Mouse (Mus musculus) cerebellum, adult 2 months (tissue): ENCODE data around the gene Cacnb4. TPM values are rescaled to one million over a fixed set of nuclear protein-coding genes. Genes with fewer than 3 reads are reported as not detected.

Experiments
- DNase-seq, 2 experiments: peaks; one replicate each; pipeline ENCODE4 v3.0.0; 2021
- H3K27ac ChIP-seq: fragments of 200-500 bp; 2 replicates; pipeline ENCODE4 v1.5.1; 2012; ENCODE audit warnings: low read length, control low read depth, inconsistent platforms; ENCODE audit not compliant: insufficient read depth
- H3K27me3 ChIP-seq: fragments of 200-500 bp; 2 replicates; pipeline ENCODE4 v1.6.1; 2012; ENCODE audit warnings: inconsistent platforms, mild to moderate bottlenecking, low read length, moderate library complexity; ENCODE audit not compliant: control insufficient read depth, insufficient read depth
- H3K4me1 ChIP-seq: fragments of 200-500 bp; 2 replicates; pipeline ENCODE4 v1.6.1; 2011; ENCODE audit warnings: low read length; ENCODE audit not compliant: control insufficient read depth, insufficient read depth
- H3K4me3 ChIP-seq: fragments of 200-500 bp; replicated peaks from 2 replicates; pipeline ENCODE3; 2011; ENCODE audit warnings: mild to moderate bottlenecking, low read depth, low read length, control low read depth; ENCODE audit not compliant: insufficient read depth
- CTCF ChIP-seq: fragments of 200-500 bp; IDR thresholded peaks from 2 replicates; pipeline ENCODE4 v1.5.1; 2011; ENCODE audit warnings: low read depth, mild to moderate bottlenecking, control low read depth, low read length, moderate library complexity, borderline replicate concordance; ENCODE audit not compliant: insufficient read depth
- POLR2A ChIP-seq: fragments of 200-500 bp; IDR thresholded peaks from 2 replicates; pipeline ENCODE4 v1.6.1; 2011; ENCODE audit warnings: low read length, control low read depth, borderline replicate concordance; ENCODE audit not compliant: insufficient read depth
- WGBS: fragments of 180-500 bp; shearing (Covaris S2); methylation state at CpG from one replicate; pipeline ENCODE4 v1.1.7; 2018; 5-methylcytosine and 5-hydroxymethylcytosine counted together
- polyA plus RNA-seq: library from polyadenylated mRNA; depleted of rRNA; stranded (reverse); fragments of >200 nt; gene quantifications from 2 replicates; pipeline ENCODE4 v1.2.3, GENCODE M21; 2012

Gene Cacnb4
- polyA plus RNA-seq, 1 experiment = 64.7 TPM

DNA sequence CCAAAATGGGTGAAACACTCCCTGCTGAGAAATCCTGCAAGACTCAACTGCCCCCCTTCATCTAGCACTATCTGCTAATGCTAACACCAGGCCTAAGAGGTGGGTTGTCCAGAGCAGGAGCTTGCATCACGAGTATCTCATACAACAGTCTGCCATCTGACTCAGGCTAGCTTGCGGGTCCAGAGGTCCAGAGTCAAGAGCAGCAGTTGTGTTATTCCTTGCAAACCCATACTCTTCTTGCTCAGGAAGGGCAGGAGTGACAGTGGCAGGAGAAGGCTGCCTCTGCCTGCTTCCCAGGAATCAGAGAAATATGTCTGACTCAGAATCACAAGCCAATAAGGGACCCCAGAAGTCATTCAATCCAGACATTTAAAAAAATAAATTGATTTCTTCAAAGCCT, 116.4 kb downstream of the Cacnb4 start:
- no peak for TF ChIP-seq CTCF
- no peak for TF ChIP-seq POLR2A
- Histone ChIP-seq H3K27me3 (no peaks in the 10 kb centered on the region), H3K4me1 (peaks cover 25% of the 10 kb centered on the region), H3K4me3 (no peak overlapping the region), H3K27ac (no peak overlapping the region)
- no peak for DNase-seq
- WGBS = 73% methylated on average over 2 of the region's 2 CpGs

DNA sequence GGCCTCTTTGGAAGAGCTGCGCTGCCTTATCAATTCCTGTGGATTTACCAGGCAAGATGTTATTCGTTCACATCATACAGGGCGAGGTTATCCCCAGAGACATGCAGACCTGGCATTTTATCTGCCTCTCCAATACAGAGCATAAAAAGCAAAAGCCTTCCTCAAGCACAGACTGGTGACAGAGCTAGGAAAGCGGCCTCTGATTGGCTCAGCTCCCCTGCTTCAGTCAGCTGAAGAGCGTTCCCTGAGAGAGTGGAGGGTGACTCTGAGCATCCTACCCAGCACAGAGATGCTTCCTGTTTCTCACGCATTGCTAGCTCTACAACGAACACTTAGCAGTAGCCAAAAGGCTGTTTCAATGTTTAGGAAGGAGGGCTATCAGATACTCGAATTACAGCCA, 118.2 kb downstream of the Cacnb4 start:
- peak; percentile 83 to 91 for DNase-seq
- 5% methylated on average over 8 of the region's 8 CpGs for WGBS

DNA sequence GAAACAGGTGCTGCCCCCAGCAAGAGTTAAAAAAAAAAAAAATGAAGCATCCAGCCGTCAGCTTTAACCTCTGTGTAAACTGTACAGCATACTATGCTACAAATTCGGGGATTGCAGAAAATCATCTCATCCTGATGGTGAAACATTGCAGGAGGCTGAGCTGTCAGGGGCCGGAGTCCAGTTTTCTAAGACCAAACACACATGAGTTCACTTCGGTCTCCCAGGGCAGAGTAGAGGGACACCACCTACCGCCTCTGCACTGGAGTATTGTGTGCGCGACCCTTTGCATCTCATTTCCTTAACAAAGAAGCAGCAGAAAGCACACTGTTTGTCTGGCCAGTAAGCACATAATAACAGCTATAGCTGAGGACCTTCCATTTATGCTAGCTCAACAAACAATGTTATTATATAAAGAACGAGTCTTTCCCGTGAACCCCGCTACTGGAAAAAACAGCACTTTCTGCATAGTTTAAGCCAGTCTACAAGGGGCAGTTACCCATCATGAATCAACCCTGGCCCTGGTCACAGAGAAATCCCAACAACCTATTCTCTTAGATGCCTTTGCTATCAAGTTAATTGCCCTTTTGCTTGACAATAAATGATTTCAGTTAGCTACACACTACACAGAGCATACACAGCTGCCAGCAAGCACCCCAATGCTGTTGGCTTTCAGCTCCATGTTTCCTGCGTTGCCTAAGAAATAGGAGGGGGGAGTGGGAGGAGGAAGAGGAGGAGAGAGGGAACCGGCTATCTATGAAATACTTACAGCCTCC, 118.9 kb downstream of the Cacnb4 start:
- peak; percentile 64 to 69 for DNase-seq
- 3% methylated on average over 12 of the region's 12 CpGs for WGBS
- Histone ChIP-seq H3K27me3 (no peaks in the 10 kb centered on the region), H3K4me3 (peak overlapping the region; percentile 89), H3K27ac (peak overlapping the region; percentile 77), H3K4me1 (peaks cover 22% of the 10 kb centered on the region)
- TF ChIP-seq POLR2A (no peak), CTCF (no peak)

More for the DNA sequence above, 118.2 kb downstream of the Cacnb4 start:
- no peak for TF ChIP-seq CTCF
- peak; percentile 93; the same call in 1 of the 2 replicates for TF ChIP-seq POLR2A
- H3K4me1 ChIP-seq = peaks cover 24% of the 10 kb centered on the region
- no peaks in the 10 kb centered on the region for H3K27me3 ChIP-seq
- peak overlapping the region; percentile 77; the same call in 1 of the 2 replicates for H3K27ac ChIP-seq
- peak overlapping the region; percentile 89 for H3K4me3 ChIP-seq

DNA sequence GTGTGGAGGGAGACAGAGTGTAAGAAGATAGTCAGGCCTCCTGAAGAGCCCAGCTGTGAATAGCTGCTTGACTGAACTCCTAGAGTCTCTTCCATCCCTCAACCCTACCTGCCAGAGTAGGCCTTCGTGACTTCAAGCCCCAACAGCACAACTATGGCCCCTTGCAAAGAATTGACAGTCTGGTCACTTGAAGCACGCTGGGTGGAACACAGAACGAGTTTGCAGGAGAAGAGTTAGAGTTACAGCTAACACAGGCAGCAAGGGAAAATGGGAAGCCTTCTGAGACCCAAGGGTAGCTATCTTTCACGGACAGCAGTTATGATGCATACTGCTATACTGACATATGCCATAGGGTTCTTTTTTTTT, 119.7 kb downstream of the Cacnb4 start:
- peak overlapping the region; percentile 77 for H3K27ac ChIP-seq
- H3K27me3 ChIP-seq = no peaks in the 10 kb centered on the region
- TF ChIP-seq POLR2A = no peak
- TF ChIP-seq CTCF = no peak
- 9% methylated on average over 4 of the region's 4 CpGs for WGBS
- DNase-seq = peak; percentile 44 to 60
- peak overlapping the region; percentile 89 for H3K4me3 ChIP-seq
- H3K4me1 ChIP-seq = peaks cover 19% of the 10 kb centered on the region

DNA sequence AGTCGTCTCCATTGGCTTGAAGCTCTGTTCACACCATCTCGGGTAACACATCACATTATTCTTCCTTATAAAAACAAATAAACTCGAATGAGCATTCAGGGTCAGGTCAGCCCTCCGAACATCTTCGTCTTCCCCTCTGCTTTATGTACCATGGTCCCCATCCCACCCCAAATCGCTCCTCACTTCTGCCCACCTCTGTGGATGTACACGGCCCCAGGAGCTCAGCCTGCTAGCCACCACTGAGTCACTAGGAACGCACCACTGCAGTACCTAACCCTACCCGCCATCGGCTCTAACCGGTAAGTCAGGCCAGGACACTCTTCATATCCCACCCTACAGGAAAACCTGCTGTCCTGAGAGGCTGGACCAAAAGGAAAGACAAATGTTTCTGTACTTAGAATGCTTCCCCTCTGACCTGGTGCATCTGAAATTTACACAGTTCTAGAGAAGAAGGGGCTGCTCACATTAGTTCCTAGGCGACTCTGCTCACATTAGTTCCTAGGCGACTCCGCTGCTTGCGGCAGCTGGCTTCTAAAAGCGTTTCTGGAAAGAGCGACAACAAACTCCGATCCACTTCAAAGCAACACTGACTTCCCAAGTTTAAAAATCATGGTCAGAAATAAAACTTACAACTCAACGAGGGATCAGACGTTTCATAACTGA, 120.2 kb downstream of the Cacnb4 start:
- peak; percentile 43 to 56 for DNase-seq
- Histone ChIP-seq H3K4me1 (peaks cover 14% of the 10 kb centered on the region), H3K4me3 (peak overlapping the region; percentile 89), H3K27me3 (no peaks in the 10 kb centered on the region), H3K27ac (peak overlapping the region; percentile 77)
- TF ChIP-seq CTCF (no peak), POLR2A (no peak)
- WGBS = 19% methylated on average over 20 of the region's 20 CpGs

DNA sequence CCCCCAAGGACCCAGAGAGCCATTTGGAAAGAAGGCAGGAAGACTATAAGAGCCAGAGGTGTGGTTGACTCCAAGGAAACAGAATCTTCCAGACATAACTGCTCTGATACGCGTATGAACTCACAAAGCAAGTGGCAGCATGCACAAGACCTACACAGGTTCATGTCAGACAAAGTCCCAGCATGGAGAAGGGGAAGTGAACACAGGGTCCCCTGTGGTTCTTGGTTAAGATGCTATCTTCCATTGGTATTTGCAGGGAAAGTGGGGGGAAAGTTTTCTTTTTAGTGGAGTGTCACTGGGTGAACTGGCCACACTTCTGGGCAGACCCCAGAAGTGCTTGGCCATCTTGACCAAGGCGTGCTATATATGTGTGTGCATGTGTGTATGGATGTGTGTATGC, 128.2 kb downstream of the Cacnb4 start:
- TF ChIP-seq POLR2A (no peak), CTCF (no peak)
- DNase-seq = no peak
- Histone ChIP-seq H3K27ac (no peak overlapping the region), H3K4me1 (peaks cover 6% of the 10 kb centered on the region; the same call in 1 of the 2 replicates), H3K27me3 (no peaks in the 10 kb centered on the region), H3K4me3 (no peak overlapping the region)
- WGBS = 80% methylated on average over 3 of the region's 3 CpGs

DNA sequence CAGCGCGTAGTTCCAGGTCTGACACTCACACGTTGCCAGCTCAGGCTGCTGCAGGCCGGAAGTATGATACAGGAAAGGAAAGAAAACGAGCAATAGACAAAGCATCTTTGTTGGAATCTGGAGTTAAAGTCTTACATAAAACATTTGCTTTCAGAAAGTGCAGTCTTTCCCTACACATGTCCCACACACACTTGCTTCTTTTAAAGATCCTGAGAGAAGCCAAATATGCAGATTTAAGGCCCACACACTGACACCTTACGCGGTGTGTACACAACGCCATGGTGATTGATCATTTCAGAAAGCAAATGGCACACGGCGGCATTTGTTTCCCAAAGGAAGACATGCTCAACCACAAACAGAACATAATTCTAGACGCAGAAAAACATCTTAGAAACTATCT, 129.3 kb downstream of the Cacnb4 start:
- no peak overlapping the region for H3K27ac ChIP-seq
- peaks cover 6% of the 10 kb centered on the region; the same call in 1 of the 2 replicates for H3K4me1 ChIP-seq
- no peaks in the 10 kb centered on the region for H3K27me3 ChIP-seq
- no peak overlapping the region for H3K4me3 ChIP-seq
- TF ChIP-seq POLR2A (no peak), CTCF (no peak)
- DNase-seq = no peak
- WGBS = 66% methylated on average over 11 of the region's 11 CpGs
